Mouse (Mus musculus): ENCODE data around the gene Acadsb.
"Not testable (repeated sequence)": the region's sequence is repeated elsewhere in the genome, so short reads cannot be mapped to it uniquely, and the experiment has no call there.

Gene Acadsb

DNA sequence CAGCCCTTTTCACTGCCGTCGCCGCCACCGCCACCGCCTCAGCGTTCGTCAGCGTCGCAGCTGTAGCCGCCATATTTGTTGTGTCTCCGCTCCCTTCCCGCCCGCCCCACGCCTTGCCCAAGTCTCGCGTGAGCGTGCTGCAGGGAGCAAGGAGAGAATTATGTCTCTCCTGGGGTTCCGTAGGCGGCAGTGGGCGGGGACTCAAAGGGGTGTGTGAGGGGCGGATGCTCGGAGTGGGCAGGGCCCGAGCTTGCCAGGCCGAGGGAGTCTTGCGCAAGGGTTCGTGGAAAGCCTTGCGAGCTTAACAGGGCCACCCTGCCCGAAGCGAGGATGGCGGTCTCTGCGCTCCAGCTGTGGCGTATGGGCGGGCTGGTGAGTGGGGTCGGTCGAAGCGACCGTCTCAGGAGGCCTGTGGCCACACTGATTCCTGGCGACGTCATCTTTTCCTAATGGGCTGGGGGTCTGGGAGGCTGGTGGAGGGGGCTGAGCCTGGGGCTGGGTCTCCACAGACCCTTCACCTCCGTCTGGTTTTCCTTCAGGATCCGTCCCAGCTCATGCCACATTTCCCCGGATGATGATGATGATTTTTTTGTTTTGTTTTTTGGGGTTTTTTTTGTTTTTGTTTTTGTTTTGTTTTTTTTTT, at the start of gene Acadsb, which contains the start of gene Ikzf5:
TSS of gene Acadsb (plus strand) at position 186 of the 643 bp plus-strand sequence.
TSS of gene Ikzf5 (minus strand) at position 106 of the 643 bp plus-strand sequence.
- peak; percentile 98 for DNase-seq

DNA sequence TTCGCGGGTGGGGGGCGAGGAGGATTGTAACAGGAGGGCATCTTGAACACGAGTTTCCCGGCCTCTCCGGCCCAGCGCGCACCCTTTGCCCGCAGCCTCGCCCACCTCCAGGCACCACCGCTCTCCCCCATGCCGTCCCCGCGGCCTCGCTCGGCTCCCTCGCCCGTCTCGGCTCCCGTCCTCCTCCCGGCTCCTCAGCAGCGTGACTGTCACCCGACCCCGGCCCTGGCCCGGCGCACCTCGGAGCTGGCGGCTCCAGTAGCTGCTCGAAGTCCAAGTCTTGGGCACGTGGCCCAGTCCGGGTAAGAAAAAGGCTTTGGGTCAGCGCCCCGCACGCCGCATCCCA, 48.2 kb upstream of the Acadsb start:
- no peak for DNase-seq

- DNase-seq = peak; percentile 94
These were observed 47.6 kb upstream of the Acadsb start, which contains the start of gene 2310057M21Rik for GRCm38 (mm10) chr7:131362615-131363300. 2310057M21Rik (minus strand) TSS chr7:131362759.

DNA sequence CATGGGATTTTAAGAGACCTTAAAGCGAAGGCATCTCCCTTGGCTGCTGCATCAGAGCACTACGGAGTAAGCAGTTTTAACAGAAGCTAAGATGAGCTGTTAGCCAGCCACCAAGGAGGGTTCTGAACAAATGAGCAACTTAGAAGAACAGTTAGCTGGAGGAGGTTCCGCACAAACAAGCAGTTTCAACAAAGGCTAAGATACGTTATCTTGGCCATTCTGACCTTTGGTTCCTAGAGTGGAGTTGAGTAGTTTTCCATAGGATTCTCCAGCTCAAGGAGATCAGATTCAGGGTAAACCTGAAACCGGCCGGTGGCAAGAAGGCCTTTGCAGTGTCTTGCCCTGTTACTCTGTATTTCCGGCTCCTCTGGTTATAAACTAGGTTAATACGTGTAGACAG, 46.3 kb upstream of the Acadsb start:
- DNase-seq = no peak

DNA sequence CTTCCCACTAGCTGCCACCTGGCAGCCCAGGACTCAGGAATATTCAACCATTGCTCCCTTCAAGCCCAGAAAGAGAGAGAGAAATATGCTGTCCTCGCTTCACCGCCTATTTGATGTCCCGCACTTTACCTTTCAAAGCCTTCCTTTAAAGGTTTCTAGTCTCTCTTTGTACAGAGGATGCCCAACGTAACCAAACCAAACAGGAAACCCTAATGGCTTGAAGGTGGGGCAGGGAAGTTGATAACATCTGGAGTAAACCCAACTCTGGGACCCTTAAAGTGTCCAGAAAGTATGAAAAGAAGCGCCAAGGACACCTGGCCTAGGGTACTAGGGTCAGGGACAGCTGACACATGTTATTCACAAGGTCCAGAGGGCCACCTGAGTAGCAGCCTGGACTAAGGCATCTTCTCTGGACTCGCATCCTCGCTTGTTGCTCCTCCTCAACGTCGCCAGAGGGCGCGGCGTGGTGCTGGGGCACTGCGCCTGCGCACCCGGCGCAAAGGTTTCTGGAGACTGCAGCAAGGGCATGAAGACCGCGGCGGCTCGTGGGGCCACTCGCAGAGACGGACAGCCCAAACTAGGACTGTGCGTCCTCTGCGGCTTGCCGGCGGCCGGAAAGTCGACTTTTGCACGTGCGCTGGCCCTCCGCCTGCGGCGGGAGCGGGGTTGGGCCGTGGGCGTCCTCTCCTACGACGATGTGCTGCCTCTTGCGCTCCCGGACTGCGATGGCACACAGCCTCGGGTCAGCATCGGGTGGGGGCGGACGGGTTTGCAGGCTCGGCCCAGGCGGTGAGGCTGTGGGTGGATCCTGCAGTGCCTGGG, 39.5 kb upstream of the Acadsb start, which contains the start of gene Pstk:
TSS of gene Pstk (plus strand) at position 494 of the 822 bp plus-strand sequence.
- DNase-seq = peak; percentile 86

DNA sequence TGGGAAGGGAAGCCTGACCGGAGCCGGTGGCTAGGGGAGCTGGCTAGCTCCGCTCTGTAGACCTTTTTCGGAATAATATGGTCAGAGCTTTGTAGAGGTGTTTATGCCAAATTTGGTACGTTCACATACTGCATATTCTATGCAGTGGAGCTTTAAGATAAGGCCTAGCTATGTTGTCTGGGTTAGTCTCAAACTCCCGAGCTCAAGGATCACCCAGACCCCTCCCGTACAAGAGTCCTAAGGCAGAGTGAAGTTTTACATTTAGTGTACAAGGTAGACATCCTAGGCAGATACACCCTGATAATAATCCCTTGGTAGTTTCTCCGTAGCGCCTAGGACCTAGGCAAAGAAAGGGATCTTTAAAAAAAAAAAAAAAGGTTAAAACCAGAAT, 38.9 kb upstream of the Acadsb start:
- DNase-seq = no peak

- DNase-seq = no peak
These were observed 38.3 kb upstream of the Acadsb start for GRCm38 (mm10) chr7:131371880-131372651.

GRCm38 (mm10) chr7:131391761-131392160, 18.6 kb upstream of the Acadsb start:
- not testable (repeated sequence) for DNase-seq

GRCm38 (mm10) chr7:131409321-131409987, 947 bp upstream of the Acadsb start:
- DNase-seq = no peak

DNA sequence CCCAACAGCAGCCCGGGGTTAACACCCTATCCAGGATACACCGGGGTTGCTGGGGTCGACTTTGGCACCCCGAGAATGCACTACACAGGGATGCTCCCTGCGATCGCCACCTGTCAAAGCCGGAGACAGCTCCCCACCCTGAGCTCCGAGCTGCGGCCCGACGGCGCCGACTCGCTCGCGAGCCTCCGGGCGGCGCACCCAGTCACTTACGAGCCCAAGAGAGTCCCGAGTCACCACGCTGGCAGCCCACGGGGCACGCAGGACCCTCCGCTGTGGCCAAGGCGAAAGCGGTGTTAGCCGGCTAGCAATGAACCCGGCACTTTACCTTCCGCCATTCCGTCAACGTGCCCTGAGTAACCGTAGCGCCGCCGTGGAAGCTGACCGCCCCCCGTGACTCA, 414 bp upstream of the Acadsb start:
- peak; percentile 44 for DNase-seq

DNA sequence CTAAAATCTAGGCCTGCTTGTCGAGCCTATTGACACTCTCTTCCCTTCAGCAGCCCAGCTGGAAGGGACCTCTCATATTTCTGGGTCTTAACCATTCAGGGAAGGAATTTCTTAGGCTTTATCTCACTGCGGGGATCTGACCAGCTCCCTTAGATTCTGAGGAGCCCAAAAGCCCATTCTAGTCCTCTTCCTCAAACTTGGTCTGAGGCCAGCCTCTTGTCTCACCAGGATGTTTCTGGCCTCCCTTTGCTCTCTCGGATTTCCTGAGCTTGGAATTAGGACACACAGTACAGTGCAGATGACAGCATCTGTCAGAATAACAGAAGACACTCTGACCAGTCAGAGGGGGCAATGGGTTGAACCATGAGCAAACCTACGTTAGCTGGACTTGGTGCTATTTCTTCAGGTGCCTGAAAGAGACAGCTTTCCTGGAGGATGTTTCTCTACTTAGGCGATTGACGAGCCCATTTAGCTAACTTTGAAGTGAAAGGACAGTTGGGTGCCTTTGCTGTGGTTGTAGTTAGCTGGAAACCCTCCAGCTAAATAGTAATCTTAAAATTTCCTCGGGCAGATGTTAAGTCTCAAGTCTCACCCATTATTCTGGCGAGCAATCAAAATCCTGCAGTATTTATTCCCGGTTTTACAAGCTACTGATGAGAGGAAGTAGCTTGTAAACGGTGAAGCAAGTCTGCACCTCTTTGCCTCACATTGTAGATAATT, 980 bp downstream of the Acadsb start:
- DNase-seq = no peak

- no peak for DNase-seq
These were observed 1.5 kb downstream of the Acadsb start for GRCm38 (mm10) chr7:131411941-131412270.

- not testable (repeated sequence) for DNase-seq
These were observed 6.3 kb downstream of the Acadsb start for GRCm38 (mm10) chr7:131416742-131417141.

- no peak for DNase-seq
These were observed 7.2 kb downstream of the Acadsb start for GRCm38 (mm10) chr7:131417605-131418004.

- no peak for DNase-seq
These were observed 14.5 kb downstream of the Acadsb start for GRCm38 (mm10) chr7:131424912-131425311.

- DNase-seq = no peak
These were observed 16.9 kb downstream of the Acadsb start for GRCm38 (mm10) chr7:131427331-131427730.

DNA sequence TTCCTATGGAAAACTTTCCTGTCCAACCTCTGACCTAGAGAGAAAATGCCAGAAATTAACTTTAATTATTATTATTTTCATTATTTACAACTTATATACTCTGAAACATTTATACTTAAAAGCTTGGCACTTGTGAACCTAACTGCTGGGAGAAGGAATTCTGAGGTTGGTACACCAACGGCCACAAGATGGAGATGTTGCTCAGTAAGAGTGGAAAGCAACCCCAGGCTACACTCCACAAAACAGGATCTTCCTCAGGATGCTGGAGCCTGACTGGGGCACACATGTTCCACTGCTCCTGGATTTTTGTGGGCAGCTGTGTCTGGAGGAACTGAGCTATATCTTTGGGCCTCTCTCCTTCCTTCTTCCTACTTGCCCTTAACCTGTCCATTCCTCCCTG, 21.8 kb downstream of the Acadsb start:
- DNase-seq = peak; percentile 38

DNA sequence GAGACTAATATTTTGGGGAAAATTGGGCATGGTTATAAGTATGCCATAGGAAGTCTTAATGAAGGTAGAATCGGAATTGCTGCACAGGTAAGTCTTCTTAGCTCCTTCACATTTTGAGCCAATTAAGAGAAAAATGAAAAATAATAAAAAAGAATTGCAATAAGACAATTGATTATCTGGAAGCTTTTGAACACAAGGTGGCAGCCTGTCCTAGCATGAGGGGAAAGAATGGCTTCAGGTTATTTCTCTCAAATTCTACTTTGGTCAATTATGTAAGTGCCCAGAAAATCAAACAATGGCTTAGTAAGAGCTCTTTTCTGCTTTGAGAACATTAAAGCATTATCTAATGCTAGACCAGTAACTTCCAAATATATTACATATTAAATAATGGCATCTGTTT, 23.9 kb downstream of the Acadsb start:
- DNase-seq = no peak

DNA sequence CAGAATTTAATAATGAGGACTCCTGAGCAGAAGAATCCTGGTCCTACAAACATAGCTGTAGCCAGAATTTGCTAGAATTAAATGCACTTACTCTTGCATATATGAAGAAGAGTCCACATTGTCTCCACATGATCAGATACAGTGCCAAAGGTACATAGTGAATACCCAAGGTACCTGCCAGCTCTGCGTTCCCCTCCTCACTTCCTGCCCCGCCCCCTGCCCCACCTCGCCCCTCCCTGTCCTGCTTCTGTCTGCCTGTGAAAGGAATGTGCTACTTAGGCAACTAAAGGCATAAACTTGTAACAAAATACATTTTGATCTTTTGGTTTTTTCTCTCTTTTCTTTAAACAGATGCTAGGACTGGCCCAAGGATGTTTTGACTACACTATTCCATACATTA, 26.6 kb downstream of the Acadsb start:
- no peak for DNase-seq

DNA sequence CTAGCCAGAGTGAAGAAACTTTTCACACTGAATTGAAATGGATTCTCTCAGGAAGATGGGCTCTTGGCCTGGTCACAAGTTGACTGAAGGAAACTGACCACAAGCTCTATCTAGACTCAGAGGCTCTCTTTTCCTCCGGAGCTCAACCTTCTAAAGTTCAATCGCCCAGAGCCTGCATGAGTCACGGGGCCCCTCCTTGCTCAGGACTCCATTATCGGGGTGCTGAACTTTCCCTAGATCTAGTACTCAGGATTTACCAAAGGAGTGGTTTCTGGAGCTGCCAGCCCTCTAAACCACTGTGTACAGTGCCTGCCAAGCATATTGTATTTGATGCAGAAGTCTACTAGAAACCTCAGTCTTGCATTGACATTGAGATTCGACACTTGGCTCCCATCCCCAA, 46.3 kb downstream of the Acadsb start:
- DNase-seq = no peak

DNA sequence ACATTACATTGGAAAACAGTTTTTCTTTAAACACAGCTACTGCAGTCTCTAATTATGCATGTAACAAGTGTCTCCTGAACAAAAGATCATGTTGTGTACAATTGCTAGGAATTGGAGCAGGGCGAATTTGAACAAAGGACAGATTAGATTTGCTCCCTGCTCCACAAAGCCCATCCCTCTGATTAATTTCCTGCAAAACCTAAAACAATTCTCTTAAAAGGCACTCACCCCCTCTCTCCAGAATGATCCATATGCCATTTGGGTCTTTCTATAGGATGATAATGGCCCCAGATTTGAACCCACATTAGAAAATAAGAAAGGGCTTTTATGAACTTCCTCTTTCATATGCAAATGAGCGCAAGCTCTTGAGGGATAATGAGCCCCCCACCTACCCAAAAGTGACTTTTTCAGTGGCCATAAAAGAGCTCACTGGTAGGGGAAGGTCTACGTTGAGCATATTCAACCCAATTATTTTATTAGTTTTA, 54.8 kb downstream of the Acadsb start:
- DNase-seq = no peak

- no peak for DNase-seq
These were observed 55.3 kb downstream of the Acadsb start for GRCm38 (mm10) chr7:131465735-131466134.
